Mouse (Mus musculus) bone marrow, adult 2 months (tissue): ENCODE results near the gene Slc15a1.

Experiments used
- CTCF ChIP-seq: fragments of 200-500 bp; IDR thresholded peaks from 2 replicates; pipeline ENCODE4 v1.5.1; 2011; ENCODE audit warnings: low read length, control low read depth; ENCODE audit not compliant: control insufficient read depth, insufficient read depth
- POLR2A ChIP-seq: fragments of 200-500 bp; IDR thresholded peaks from 2 replicates; pipeline ENCODE4 v1.6.1; 2011; ENCODE audit warnings: low read depth, mild to moderate bottlenecking, control low read depth, low read length, borderline replicate concordance; ENCODE audit not compliant: control insufficient read depth

DNA sequence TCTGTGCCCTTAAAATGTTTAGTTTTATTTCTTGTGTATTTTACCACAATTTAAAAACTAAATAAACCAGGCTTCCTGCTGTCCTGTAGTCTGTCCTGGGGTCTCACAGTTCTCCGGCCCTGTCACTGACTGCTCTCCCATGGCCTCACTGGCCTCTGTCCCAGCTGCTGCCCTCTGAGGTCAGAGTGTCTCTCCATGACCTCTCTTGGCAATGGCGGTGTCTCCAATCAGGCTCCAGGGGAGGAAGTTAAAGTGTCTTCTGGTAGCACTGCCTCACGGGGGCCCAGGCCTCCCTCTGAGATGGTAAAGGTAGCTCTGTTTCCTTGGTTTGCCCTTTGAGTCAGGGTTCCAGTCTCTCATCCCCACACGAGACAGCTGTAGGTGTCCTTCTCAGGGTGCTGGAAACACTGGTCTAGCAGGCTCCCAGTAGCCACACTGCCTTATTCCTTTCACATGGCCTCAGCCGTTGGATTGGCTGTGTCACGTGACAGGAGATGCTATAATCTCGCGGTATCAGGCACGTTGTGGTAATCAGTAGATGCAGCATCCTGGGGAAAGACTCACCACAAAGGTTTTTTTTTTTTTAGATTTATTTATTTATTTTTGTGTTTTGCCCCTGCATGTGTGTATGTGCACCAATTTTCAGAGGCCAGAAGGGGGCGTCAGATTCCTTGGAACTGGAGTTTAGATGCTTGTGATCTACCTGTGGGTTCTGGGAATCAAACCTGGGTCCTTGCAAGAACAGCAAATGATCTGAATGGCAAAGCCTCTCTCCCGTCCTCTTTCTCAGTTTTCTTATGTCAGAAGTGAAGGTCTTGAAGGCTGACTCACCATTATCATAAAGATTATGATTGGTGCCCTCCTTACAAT, 48.4 kb downstream of the Slc15a1 start:
- TF ChIP-seq CTCF (no peak), POLR2A (no peak)
